ENCODE assay signal across 8 mouse cellular contexts in genomic region chr17:34586796-34587422, GRCm38 (mm10). TPM values are rescaled to one million over a fixed set of nuclear protein-coding genes. Genes with fewer than 3 reads are reported as not detected.
A peak's percentile ranks its signal among the peaks of the same experiment; 100 is the strongest.
DNase-seq lines count a peak whose midpoint lies in the region; ATAC-seq and TF ChIP-seq lines count a peak whose summit lies in the region.

No protein-coding gene starts in this region.

- peak; percentile 80 for ATAC-seq in heart, embryonic 16.5 days (replicated peaks; ENCODE audit: extremely low read depth, insufficient read depth, low FRiP score)
- ATAC-seq in liver, embryonic 13.5 days (ENCODE audit: low read depth): peak; percentile 80
- peak; percentile 80 for ATAC-seq in stomach, embryonic 15.5 days (ENCODE audit: insufficient read depth, low FRiP score, low read depth)

- no peak for TF ChIP-seq CTCF in E14TG2a.4 (conservative IDR thresholded peaks at IDR 0.05; ENCODE audit: low read length)

- peak; percentile 93 for DNase-seq in forebrain, embryonic 10.5 days (ENCODE audit: extremely low spot score, low spot score)
- DNase-seq in kidney, postnatal 14 days: peak; percentile 94
- no peak for DNase-seq in liver, embryonic 13.5 days
- peak; percentile 76 for DNase-seq in naive thymus-derived CD4-positive, alpha-beta T cell, adult 2 months (ENCODE audit: low read depth)

- peak overlapping the region; percentile 100 for H3K4me2 ChIP-seq in heart, embryonic 16.5 days (ENCODE audit: low read depth, low read length)
- peak overlapping the region; percentile 99 for H3K4me2 ChIP-seq in liver, embryonic 13.5 days
- H3K4me2 ChIP-seq in stomach, embryonic 15.5 days: peak overlapping the region; percentile 97

- H3K27me3 ChIP-seq in E14TG2a.4 (ENCODE audit: insufficient read depth, low read length): no peaks in the 10 kb centered on the region
- no peaks in the 10 kb centered on the region for H3K27me3 ChIP-seq in forebrain, embryonic 10.5 days (ENCODE audit: poor library complexity, severe bottlenecking)
- no peaks in the 10 kb centered on the region for H3K27me3 ChIP-seq in heart, embryonic 16.5 days (ENCODE audit: control insufficient read depth, insufficient read depth, low read length)
- peaks cover 10% of the 10 kb centered on the region; the same call in 1 of the 2 replicates for H3K27me3 ChIP-seq in liver, embryonic 13.5 days
- H3K27me3 ChIP-seq in stomach, embryonic 15.5 days (replicated peaks): no peaks in the 10 kb centered on the region

- WGBS in forebrain, embryonic 10.5 days: under 1% methylated on average over 38 of the region's 38 CpGs
- WGBS in heart, embryonic 16.5 days: under 1% methylated on average over 38 of the region's 38 CpGs
- WGBS in liver, embryonic 13.5 days (ENCODE audit: insufficient replicate concordance): under 1% methylated on average over 38 of the region's 38 CpGs
- 1% methylated on average over 38 of the region's 38 CpGs for WGBS in stomach, embryonic 15.5 days

- H3K9me3 ChIP-seq in E14TG2a.4 (ENCODE audit: low read length): peaks cover 3% of the 10 kb centered on the region; the same call in 1 of the 2 replicates
- no peaks in the 10 kb centered on the region for H3K9me3 ChIP-seq in forebrain, embryonic 10.5 days
- H3K9me3 ChIP-seq in heart, embryonic 16.5 days (replicated peaks; ENCODE audit: control insufficient read depth, low read length): no peaks in the 10 kb centered on the region
- H3K9me3 ChIP-seq in liver, embryonic 13.5 days (replicated peaks): no peaks in the 10 kb centered on the region
- H3K9me3 ChIP-seq in stomach, embryonic 15.5 days: no peaks in the 10 kb centered on the region

- peak overlapping the region; percentile 91 for H3K4me3 ChIP-seq in E14TG2a.4 (replicated peaks; ENCODE audit: low read length)
- H3K4me3 ChIP-seq in brown adipose tissue, adult 24 weeks (ENCODE audit: insufficient read depth, low read depth, low read length): peak overlapping the region; percentile 87
- H3K4me3 ChIP-seq in forebrain, embryonic 10.5 days: peak overlapping the region; percentile 78
- H3K4me3 ChIP-seq in heart, embryonic 16.5 days (ENCODE audit: low read length): peak overlapping the region; percentile 59
- peak overlapping the region; percentile 76 for H3K4me3 ChIP-seq in liver, embryonic 13.5 days (replicated peaks)
- H3K4me3 ChIP-seq in stomach, embryonic 15.5 days (replicated peaks): peak overlapping the region; percentile 87

- peak overlapping the region; percentile 95 for H3K9ac ChIP-seq in heart, embryonic 16.5 days (ENCODE audit: low read length)
- H3K9ac ChIP-seq in liver, embryonic 13.5 days: peak overlapping the region; percentile 89
- peak overlapping the region; percentile 88 for H3K9ac ChIP-seq in stomach, embryonic 15.5 days

- H3K27ac ChIP-seq in brown adipose tissue, adult 24 weeks (replicated peaks; ENCODE audit: low read depth, low read length): peak overlapping the region; percentile 90
- peak overlapping the region; percentile 98 for H3K27ac ChIP-seq in forebrain, embryonic 10.5 days
- H3K27ac ChIP-seq in heart, embryonic 16.5 days (ENCODE audit: low read length): peak overlapping the region; percentile 86
- peak overlapping the region; percentile 92 for H3K27ac ChIP-seq in liver, embryonic 13.5 days
- peak overlapping the region; percentile 99 for H3K27ac ChIP-seq in stomach, embryonic 15.5 days

- H3K4me1 ChIP-seq in E14TG2a.4 (replicated peaks; ENCODE audit: low read depth, low read length): peaks cover 86% of the 10 kb centered on the region
- H3K4me1 ChIP-seq in brown adipose tissue, adult 24 weeks (ENCODE audit: control insufficient read depth, insufficient read depth, insufficient read length, low read length): peaks cover 16% of the 10 kb centered on the region
- H3K4me1 ChIP-seq in forebrain, embryonic 10.5 days: peaks cover 76% of the 10 kb centered on the region
- peaks cover 37% of the 10 kb centered on the region for H3K4me1 ChIP-seq in heart, embryonic 16.5 days (ENCODE audit: control insufficient read depth, insufficient read depth, low read length)
- peaks cover 56% of the 10 kb centered on the region for H3K4me1 ChIP-seq in liver, embryonic 13.5 days (replicated peaks)
- peaks cover 48% of the 10 kb centered on the region for H3K4me1 ChIP-seq in stomach, embryonic 15.5 days

- H3K36me3 ChIP-seq in E14TG2a.4 (ENCODE audit: insufficient read depth, low read length): peaks cover 31% of the 10 kb centered on the region
- H3K36me3 ChIP-seq in forebrain, embryonic 10.5 days (replicated peaks): no peaks in the 10 kb centered on the region
- H3K36me3 ChIP-seq in heart, embryonic 16.5 days (ENCODE audit: control insufficient read depth, insufficient read depth): no peaks in the 10 kb centered on the region
- no peaks in the 10 kb centered on the region for H3K36me3 ChIP-seq in liver, embryonic 13.5 days
- H3K36me3 ChIP-seq in stomach, embryonic 15.5 days: no peaks in the 10 kb centered on the region

RNA-seq across cellular contexts. Expression of gene Gpsm3, which starts 2.7 kb away (rescaled TPM):
- polyA plus RNA-seq in brown adipose tissue, adult 24 weeks (2012; ENCODE audit: insufficient read depth, insufficient read length, missing spikeins): 3.3 and 7.5 TPM in 2 replicates
- polyA plus RNA-seq in forebrain, embryonic 10.5 days (2016; fragmentation: Nextera tagmentation; extraction: Ambion mirVana): 5.9 and 6.5 TPM in 2 replicates
- 11.3 and 18.5 TPM in 2 replicates for polyA plus RNA-seq in heart, embryonic 16.5 days (2015; fragmentation: Nextera tagmentation; extraction: Ambion mirVana)
- polyA plus RNA-seq in liver, embryonic 13.5 days (2015; fragmentation: Nextera tagmentation; extraction: Ambion mirVana): 8.5 and 8.9 TPM in 2 replicates
- 10.2 and 11.9 TPM in 2 replicates for polyA plus RNA-seq in stomach, embryonic 15.5 days (2015; fragmentation: Nextera tagmentation; extraction: Ambion mirVana)

RNA-seq across cellular contexts. Expression of gene Pbx2, which starts 4.2 kb away (rescaled TPM):
- polyA plus RNA-seq in brown adipose tissue, adult 24 weeks (2012; ENCODE audit: insufficient read depth, insufficient read length, missing spikeins): 19.9 and 35.5 TPM in 2 replicates
- polyA plus RNA-seq in forebrain, embryonic 10.5 days (2016; fragmentation: Nextera tagmentation; extraction: Ambion mirVana): 15.6 and 15.7 TPM in 2 replicates
- 4.8 and 5.4 TPM in 2 replicates for polyA plus RNA-seq in heart, embryonic 16.5 days (2015; fragmentation: Nextera tagmentation; extraction: Ambion mirVana)
- polyA plus RNA-seq in liver, embryonic 13.5 days (2015; fragmentation: Nextera tagmentation; extraction: Ambion mirVana): 3.8 TPM in 2 replicates
- 8.5 and 9.2 TPM in 2 replicates for polyA plus RNA-seq in stomach, embryonic 15.5 days (2015; fragmentation: Nextera tagmentation; extraction: Ambion mirVana)

RNA-seq across cellular contexts. Expression of gene Ager, which starts 10.8 kb away (rescaled TPM):
- not detected in 2 replicates for polyA plus RNA-seq in brown adipose tissue, adult 24 weeks (2012; ENCODE audit: insufficient read depth, insufficient read length, missing spikeins)
- polyA plus RNA-seq in forebrain, embryonic 10.5 days (2016; fragmentation: Nextera tagmentation; extraction: Ambion mirVana): 2.3 TPM in 2 replicates
- 4.7 and 34.7 TPM in 2 replicates for polyA plus RNA-seq in heart, embryonic 16.5 days (2015; fragmentation: Nextera tagmentation; extraction: Ambion mirVana)
- polyA plus RNA-seq in liver, embryonic 13.5 days (2015; fragmentation: Nextera tagmentation; extraction: Ambion mirVana): 0.68 and 0.72 TPM in 2 replicates
- polyA plus RNA-seq in stomach, embryonic 15.5 days (2015; fragmentation: Nextera tagmentation; extraction: Ambion mirVana): 3.1 and 3.5 TPM in 2 replicates

RNA-seq across cellular contexts. Expression of gene Rnf5, which starts 16.6 kb away (rescaled TPM):
- 104 and 110 TPM in 2 replicates for polyA plus RNA-seq in brown adipose tissue, adult 24 weeks (2012; ENCODE audit: insufficient read depth, insufficient read length, missing spikeins)
- polyA plus RNA-seq in forebrain, embryonic 10.5 days (2016; fragmentation: Nextera tagmentation; extraction: Ambion mirVana): 185 and 186 TPM in 2 replicates
- polyA plus RNA-seq in heart, embryonic 16.5 days (2015; fragmentation: Nextera tagmentation; extraction: Ambion mirVana): 113 and 114 TPM in 2 replicates
- polyA plus RNA-seq in liver, embryonic 13.5 days (2015; fragmentation: Nextera tagmentation; extraction: Ambion mirVana): 86.1 and 93.6 TPM in 2 replicates
- polyA plus RNA-seq in stomach, embryonic 15.5 days (2015; fragmentation: Nextera tagmentation; extraction: Ambion mirVana): 130 and 142 TPM in 2 replicates

RNA-seq across cellular contexts. Expression of gene Agpat1, which starts 17.2 kb away (rescaled TPM):
- 89.0 and 120 TPM in 2 replicates for polyA plus RNA-seq in brown adipose tissue, adult 24 weeks (2012; ENCODE audit: insufficient read depth, insufficient read length, missing spikeins)
- polyA plus RNA-seq in forebrain, embryonic 10.5 days (2016; fragmentation: Nextera tagmentation; extraction: Ambion mirVana): 60.8 and 62.7 TPM in 2 replicates
- 47.9 and 53.5 TPM in 2 replicates for polyA plus RNA-seq in heart, embryonic 16.5 days (2015; fragmentation: Nextera tagmentation; extraction: Ambion mirVana)
- 24.9 and 27.0 TPM in 2 replicates for polyA plus RNA-seq in liver, embryonic 13.5 days (2015; fragmentation: Nextera tagmentation; extraction: Ambion mirVana)
- 49.3 and 50.8 TPM in 2 replicates for polyA plus RNA-seq in stomach, embryonic 15.5 days (2015; fragmentation: Nextera tagmentation; extraction: Ambion mirVana)
